Mouse (Mus musculus) erythroblast, adult 5-6 weeks (primary cell): ENCODE data around the gene Taf6. TPM values are rescaled to one million over a fixed set of nuclear protein-coding genes. Genes with fewer than 3 reads are reported as not detected.

Source experiments
- ATAC-seq: replicated peaks from 2 replicates; pipeline ENCODE4 v1.8.0; 2016; ENCODE audit warnings: moderate number of reproducible peaks, mild to moderate bottlenecking, moderate TSS enrichment, inconsistent platforms; ENCODE audit not compliant: poor library complexity, low FRiP score, severe bottlenecking
- total RNA-seq, 2 experiments: library from RNA; stranded (forward) in 1 of 2; stranded (reverse) in 1 of 2; fragments of 150-400 nt in 1 of 2; fragments of 200-764, 138-1000 nt in 1 of 2; gene quantifications; 2 replicates each; pipeline versions ENCODE4 v1.2.3 to v1.2.4; 2015 to 2017; ENCODE audit warnings: low replicate concordance in 2 of 2

The Taf6 gene
- total RNA-seq, 2 experiments from 2014 or later: 10.6 to 11.5 TPM

GRCm38 (mm10) chr5:138173217-138173616, 14.0 kb downstream of the Taf6 start:
- ATAC-seq: no peak

GRCm38 (mm10) chr5:138171695-138172491, 15.4 kb downstream of the Taf6 start, which contains the start of the genes Ap4m1 and Mcm7:
TSS of gene Ap4m1 (plus strand) at chr5:138172002.
TSS of gene Mcm7 (minus strand) at chr5:138172422.
- peak; percentile 80 for ATAC-seq

- peak; percentile 83 for ATAC-seq
These were observed 16.2 kb downstream of the Taf6 start for GRCm38 (mm10) chr5:138170936-138171561.

- ATAC-seq: no peak
These were observed 21.7 kb downstream of the Taf6 start for GRCm38 (mm10) chr5:138165594-138165993.

- no peak for ATAC-seq
These were observed 23.6 kb downstream of the Taf6 start for GRCm38 (mm10) chr5:138163610-138164009.

GRCm38 (mm10) chr5:138163046-138163445, 24.2 kb downstream of the Taf6 start:
- no peak for ATAC-seq

- ATAC-seq: peak; percentile 96
These were observed 26.2 kb downstream of the Taf6 start, which contains the start of gene Cops6 for GRCm38 (mm10) chr5:138160842-138161665. TSS of gene Cops6 (plus strand) at chr5:138161071.

GRCm38 (mm10) chr5:138160224-138160762, 27.0 kb downstream of the Taf6 start:
- ATAC-seq: no peak

GRCm38 (mm10) chr5:138155443-138155976, 31.7 kb downstream of the Taf6 start, which contains the start of gene Zfp113:
TSS of gene Zfp113 (minus strand) at chr5:138155744.
- ATAC-seq: peak; percentile 96

- no peak for ATAC-seq
These were observed 32.9 kb downstream of the Taf6 start for GRCm38 (mm10) chr5:138154390-138154789.

GRCm38 (mm10) chr5:138138585-138138984, 48.7 kb downstream of the Taf6 start:
- ATAC-seq: no peak

GRCm38 (mm10) chr5:138137935-138138549, 49.2 kb downstream of the Taf6 start:
- ATAC-seq: peak; percentile 87

- ATAC-seq: no peak
These were observed 50.0 kb downstream of the Taf6 start for GRCm38 (mm10) chr5:138137257-138137656.

GRCm38 (mm10) chr5:138132425-138133064, 54.7 kb downstream of the Taf6 start:
- ATAC-seq: no peak

Other genes starting within 250 kb of the Taf6 start
- gene Gjc3, start 224.4 kb downstream of the Taf6 start, total RNA-seq (2015; ENCODE audit: low replicate concordance): not detected in 2 replicates
- gene Gjc3, start 224.4 kb downstream of the Taf6 start, total RNA-seq (2017; ENCODE audit: low replicate concordance): not detected in 2 replicates
- gene Azgp1, start 205.9 kb downstream of the Taf6 start, total RNA-seq (2015; ENCODE audit: low replicate concordance): not detected in 2 replicates
- gene Azgp1, start 205.9 kb downstream of the Taf6 start, total RNA-seq (2017; ENCODE audit: low replicate concordance): not detected in 2 replicates
- gene Smok3a, start 166.2 kb downstream of the Taf6 start, total RNA-seq (2015; ENCODE audit: low replicate concordance): not detected in 2 replicates
- gene Smok3a, start 166.2 kb downstream of the Taf6 start, total RNA-seq (2017; ENCODE audit: low replicate concordance): 0.09 TPM in 1 of 2 replicates, not detected in the other
- not detected in 2 replicates for gene Smok3b, start 166.0 kb downstream of the Taf6 start, total RNA-seq (2015; ENCODE audit: low replicate concordance)
- not detected in 2 replicates for gene Smok3b, start 166.0 kb downstream of the Taf6 start, total RNA-seq (2017; ENCODE audit: low replicate concordance)
- gene Smok3c, start 134.3 kb downstream of the Taf6 start, total RNA-seq (2015; ENCODE audit: low replicate concordance): not detected in 2 replicates
- gene Smok3c, start 134.3 kb downstream of the Taf6 start, total RNA-seq (2017; ENCODE audit: low replicate concordance): not detected in 2 replicates
- gene Zkscan1, start 102.4 kb downstream of the Taf6 start, total RNA-seq (2015; ENCODE audit: low replicate concordance): 10.0 and 15.7 TPM in 2 replicates
- gene Zkscan1, start 102.4 kb downstream of the Taf6 start, total RNA-seq (2017; ENCODE audit: low replicate concordance): 11.1 and 16.9 TPM in 2 replicates
- gene Zscan21, start 70.5 kb downstream of the Taf6 start, total RNA-seq (2015; ENCODE audit: low replicate concordance): 3.8 and 9.2 TPM in 2 replicates
- gene Zscan21, start 70.5 kb downstream of the Taf6 start, total RNA-seq (2017; ENCODE audit: low replicate concordance): 6.8 and 13.2 TPM in 2 replicates
- gene Zfp113, start 31.7 kb downstream of the Taf6 start, total RNA-seq (2015; ENCODE audit: low replicate concordance): 0.77 TPM in 1 of 2 replicates, not detected in the other
- 2.6 and 5.4 TPM in 2 replicates for gene Zfp113, start 31.7 kb downstream of the Taf6 start, total RNA-seq (2017; ENCODE audit: low replicate concordance)
- 23.0 and 62.8 TPM in 2 replicates for gene Cops6, start 26.4 kb downstream of the Taf6 start, total RNA-seq (2015; ENCODE audit: low replicate concordance)
- gene Cops6, start 26.4 kb downstream of the Taf6 start, total RNA-seq (2017; ENCODE audit: low replicate concordance): 17.0 and 19.7 TPM in 2 replicates
- gene Ap4m1, start 15.4 kb downstream of the Taf6 start, total RNA-seq (2015; ENCODE audit: low replicate concordance): 4.8 and 5.6 TPM in 2 replicates
- gene Ap4m1, start 15.4 kb downstream of the Taf6 start, total RNA-seq (2017; ENCODE audit: low replicate concordance): 7.9 and 12.5 TPM in 2 replicates
- 78.0 and 100 TPM in 2 replicates for gene Mcm7, start 15.0 kb downstream of the Taf6 start, total RNA-seq (2015; ENCODE audit: low replicate concordance)
- 155 and 180 TPM in 2 replicates for gene Mcm7, start 15.0 kb downstream of the Taf6 start, total RNA-seq (2017; ENCODE audit: low replicate concordance)
- 7.3 and 12.1 TPM in 2 replicates for gene Cnpy4, start within 50 bp of the Taf6 start, total RNA-seq (2015; ENCODE audit: low replicate concordance)
- gene Cnpy4, start within 50 bp of the Taf6 start, total RNA-seq (2017; ENCODE audit: low replicate concordance): 6.3 and 13.1 TPM in 2 replicates
- gene Mblac1, start 6.9 kb upstream of the Taf6 start, total RNA-seq (2015; ENCODE audit: low replicate concordance): 1.0 TPM in 1 of 2 replicates, not detected in the other
- gene Mblac1, start 6.9 kb upstream of the Taf6 start, total RNA-seq (2017; ENCODE audit: low replicate concordance): 2.2 and 2.5 TPM in 2 replicates
- not detected in 2 replicates for gene Nxpe5, start 38.4 kb upstream of the Taf6 start, total RNA-seq (2015; ENCODE audit: low replicate concordance)
- gene Nxpe5, start 38.4 kb upstream of the Taf6 start, total RNA-seq (2017; ENCODE audit: low replicate concordance): not detected in 2 replicates
- 34.5 and 63.6 TPM in 2 replicates for gene Lamtor4, start 68.0 kb upstream of the Taf6 start, total RNA-seq (2015; ENCODE audit: low replicate concordance)
- gene Lamtor4, start 68.0 kb upstream of the Taf6 start, total RNA-seq (2017; ENCODE audit: low replicate concordance): 11.3 and 13.1 TPM in 2 replicates
- gene BC037034, start 76.6 kb upstream of the Taf6 start, total RNA-seq (2015; ENCODE audit: low replicate concordance): 9.0 and 16.9 TPM in 2 replicates
- gene BC037034, start 76.6 kb upstream of the Taf6 start, total RNA-seq (2017; ENCODE audit: low replicate concordance): 10.5 and 20.8 TPM in 2 replicates
- not detected in 2 replicates for gene Gal3st4, start 85.4 kb upstream of the Taf6 start, total RNA-seq (2015; ENCODE audit: low replicate concordance)
- gene Gal3st4, start 85.4 kb upstream of the Taf6 start, total RNA-seq (2017; ENCODE audit: low replicate concordance): not detected in 2 replicates
- 0.21 TPM in 1 of 2 replicates, not detected in the other for gene Gm43720, start 92.5 kb upstream of the Taf6 start, total RNA-seq (2015; ENCODE audit: low replicate concordance)
- gene Gm43720, start 92.5 kb upstream of the Taf6 start, total RNA-seq (2017; ENCODE audit: low replicate concordance): not detected in 2 replicates
- 2.9 TPM in 1 of 2 replicates, not detected in the other for gene Gpc2, start 92.6 kb upstream of the Taf6 start, total RNA-seq (2015; ENCODE audit: low replicate concordance)
- gene Gpc2, start 92.6 kb upstream of the Taf6 start, total RNA-seq (2017; ENCODE audit: low replicate concordance): 1.7 TPM in 1 of 2 replicates, not detected in the other
- 9.0 and 25.7 TPM in 2 replicates for gene Stag3, start 92.8 kb upstream of the Taf6 start, total RNA-seq (2015; ENCODE audit: low replicate concordance)
- 5.6 and 10.9 TPM in 2 replicates for gene Stag3, start 92.8 kb upstream of the Taf6 start, total RNA-seq (2017; ENCODE audit: low replicate concordance)
- not detected in 2 replicates for gene Pvrig, start 154.5 kb upstream of the Taf6 start, total RNA-seq (2015; ENCODE audit: low replicate concordance)
- 0.17 TPM in 1 of 2 replicates, not detected in the other for gene Pvrig, start 154.5 kb upstream of the Taf6 start, total RNA-seq (2017; ENCODE audit: low replicate concordance)